Mouse (Mus musculus) small intestine, adult 2 months (tissue): ENCODE results near the gene a.

Experiments
- CTCF ChIP-seq: fragments of 200-500 bp; IDR thresholded peaks from 2 replicates; pipeline ENCODE4 v1.5.1; 2012; ENCODE audit warnings: low read depth, mild to moderate bottlenecking, control low read depth, inconsistent platforms, low read length, moderate library complexity, mixed read lengths; ENCODE audit not compliant: insufficient replicate concordance, insufficient read length; ENCODE audit errors: extremely low read depth
- POLR2A ChIP-seq: fragments of 200-500 bp; IDR thresholded peaks from 2 replicates; pipeline ENCODE4 v1.6.1; 2012; ENCODE audit warnings: low read depth, mild to moderate bottlenecking, control low read depth, inconsistent platforms, low read length, moderate library complexity

GRCm38 (mm10) chr2:155091743-155092075 lies 300.5 kb downstream of the a start:
- TF ChIP-seq CTCF, result no peak
- TF ChIP-seq POLR2A, result no peak
